Mouse (Mus musculus) megakaryocyte, adult 5-6 weeks (primary cell): ENCODE measurements around the gene Nwd1. TPM values are rescaled to one million over a fixed set of nuclear protein-coding genes. Genes with fewer than 3 reads are reported as not detected.
A peak's percentile ranks its signal among the peaks of the same experiment; 100 is the strongest.
"Not testable (repeated sequence)": the region's sequence is repeated elsewhere in the genome, so short reads cannot be mapped to it uniquely, and the experiment has no call there.

Experiments
- ATAC-seq: 2 replicates; pipeline ENCODE4 v1.8.0; 2016; ENCODE audit warnings: mild to moderate bottlenecking, inconsistent platforms; ENCODE audit not compliant: poor library complexity, severe bottlenecking
- total RNA-seq, 2 experiments: library from RNA; stranded (forward) in 1 of 2; stranded (reverse) in 1 of 2; fragments of 153-499, 151-499 nt in 1 of 2; fragments of 221-1000, 200-1000 nt in 1 of 2; gene quantifications; 2 replicates each; pipeline versions ENCODE4 v1.2.3 to v1.2.4; 2015 to 2017

Nwd1 gene
- total RNA-seq, 2 experiments from 2014 or later, result 0.11 to 0.55 TPM

DNA sequence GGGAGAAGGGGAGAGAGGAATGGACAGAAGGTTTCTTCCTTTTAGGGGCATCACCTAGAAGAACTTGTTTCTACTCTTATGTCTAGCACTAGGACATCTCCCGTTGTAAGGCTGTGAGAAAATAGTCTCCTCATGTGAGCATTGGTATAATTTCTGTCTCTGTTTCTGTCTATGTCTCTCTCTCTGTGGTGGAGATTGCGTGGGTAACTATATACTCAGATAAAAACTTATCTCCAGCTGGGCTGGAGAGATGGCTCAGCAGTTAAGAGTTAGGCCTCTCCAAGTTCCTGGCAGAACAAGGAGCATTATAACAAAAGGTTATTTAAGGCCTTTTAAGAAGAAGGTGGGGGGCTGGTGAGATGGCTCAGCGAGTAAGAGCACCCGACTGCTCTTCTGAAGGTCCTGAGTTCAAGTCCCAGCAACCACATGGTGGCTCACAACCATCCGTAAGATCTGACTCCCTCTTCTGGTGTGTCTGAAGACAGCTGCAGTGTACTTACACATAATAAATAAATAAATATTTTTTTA is 37.1 kb downstream of the Nwd1 start:
- ATAC-seq, result not testable (repeated sequence)

DNA sequence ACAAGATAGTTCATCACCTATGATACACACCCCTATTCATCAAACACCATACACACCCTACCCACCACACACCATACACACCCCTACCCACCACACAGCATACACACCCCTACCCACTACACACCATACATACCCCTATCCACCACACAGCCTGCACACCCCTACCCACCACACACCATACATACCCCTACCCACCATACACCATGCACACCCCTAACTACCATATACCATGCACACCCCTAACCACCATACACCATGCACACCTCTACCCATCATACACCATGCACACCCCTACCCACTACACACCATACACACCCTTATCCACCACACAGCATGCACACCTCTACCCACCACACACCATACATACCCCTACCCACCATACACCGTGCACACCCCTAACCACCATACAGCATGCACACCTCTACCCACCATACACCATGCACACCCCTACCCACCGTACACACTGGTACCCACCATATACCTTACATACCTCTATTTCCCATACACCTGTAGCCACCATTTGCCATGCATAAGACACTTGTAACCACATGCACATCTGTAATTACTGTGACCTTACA is 51.9 kb downstream of the Nwd1 start:
- no peak for ATAC-seq

DNA sequence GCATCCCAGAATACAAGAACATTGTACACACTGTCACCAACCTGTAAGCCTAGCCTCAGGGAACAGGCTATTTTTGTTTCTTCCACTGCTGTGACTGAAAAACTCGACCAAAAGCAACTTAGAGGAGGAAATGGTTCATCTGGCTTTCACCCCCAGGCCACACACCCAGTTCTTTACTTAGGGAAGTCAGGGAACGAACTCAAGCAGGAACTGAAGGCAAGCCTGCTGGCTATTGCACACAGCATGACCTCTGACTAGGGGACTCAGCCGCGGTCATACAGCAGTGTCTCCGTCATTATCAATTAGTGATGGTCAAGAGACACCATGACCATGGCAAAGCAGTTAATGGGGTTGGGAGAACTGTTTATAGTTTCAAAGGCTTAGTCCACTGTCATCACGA is 66.1 kb downstream of the Nwd1 start:
- ATAC-seq, result peak; percentile 76

DNA sequence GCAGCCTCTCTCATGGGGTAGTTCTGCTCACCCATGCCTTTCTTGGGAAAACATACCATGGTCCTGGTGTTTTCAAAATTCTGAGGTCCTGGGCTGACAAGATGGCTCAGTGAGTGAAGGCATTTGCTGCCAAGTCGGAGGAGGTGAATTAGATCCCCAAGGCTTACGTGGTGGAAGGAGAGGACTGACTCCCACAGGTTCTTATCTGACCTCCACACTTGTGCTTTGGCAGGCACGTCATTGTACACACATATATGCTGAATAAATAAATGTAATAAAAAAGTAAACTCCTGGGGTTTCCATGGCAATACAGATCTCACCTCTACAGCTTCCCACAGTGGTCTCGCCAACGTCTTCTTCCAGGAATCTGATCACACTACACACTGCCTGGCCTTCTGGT is 70.1 kb downstream of the Nwd1 start:
- ATAC-seq, result no peak

DNA sequence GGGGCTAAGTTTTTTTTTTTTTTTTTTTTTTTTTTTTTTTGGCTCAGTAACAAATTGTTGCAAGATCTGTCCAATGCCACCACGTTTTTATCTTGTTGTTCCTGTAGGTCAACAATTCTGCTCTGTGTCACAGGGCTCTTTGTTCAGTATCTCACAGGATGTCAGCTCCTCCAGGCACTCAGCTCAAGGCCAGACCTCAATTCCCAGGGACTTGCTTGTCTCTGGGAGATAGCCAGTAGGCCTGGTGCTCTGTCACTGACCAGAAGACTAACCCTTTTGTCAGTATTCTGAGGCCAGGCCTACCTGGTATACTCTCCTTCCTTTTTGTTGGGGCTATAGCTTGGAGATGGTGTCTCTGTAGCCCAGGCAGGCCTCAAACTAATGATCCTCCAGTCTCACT is 74.0 kb downstream of the Nwd1 start:
- no peak for ATAC-seq

DNA sequence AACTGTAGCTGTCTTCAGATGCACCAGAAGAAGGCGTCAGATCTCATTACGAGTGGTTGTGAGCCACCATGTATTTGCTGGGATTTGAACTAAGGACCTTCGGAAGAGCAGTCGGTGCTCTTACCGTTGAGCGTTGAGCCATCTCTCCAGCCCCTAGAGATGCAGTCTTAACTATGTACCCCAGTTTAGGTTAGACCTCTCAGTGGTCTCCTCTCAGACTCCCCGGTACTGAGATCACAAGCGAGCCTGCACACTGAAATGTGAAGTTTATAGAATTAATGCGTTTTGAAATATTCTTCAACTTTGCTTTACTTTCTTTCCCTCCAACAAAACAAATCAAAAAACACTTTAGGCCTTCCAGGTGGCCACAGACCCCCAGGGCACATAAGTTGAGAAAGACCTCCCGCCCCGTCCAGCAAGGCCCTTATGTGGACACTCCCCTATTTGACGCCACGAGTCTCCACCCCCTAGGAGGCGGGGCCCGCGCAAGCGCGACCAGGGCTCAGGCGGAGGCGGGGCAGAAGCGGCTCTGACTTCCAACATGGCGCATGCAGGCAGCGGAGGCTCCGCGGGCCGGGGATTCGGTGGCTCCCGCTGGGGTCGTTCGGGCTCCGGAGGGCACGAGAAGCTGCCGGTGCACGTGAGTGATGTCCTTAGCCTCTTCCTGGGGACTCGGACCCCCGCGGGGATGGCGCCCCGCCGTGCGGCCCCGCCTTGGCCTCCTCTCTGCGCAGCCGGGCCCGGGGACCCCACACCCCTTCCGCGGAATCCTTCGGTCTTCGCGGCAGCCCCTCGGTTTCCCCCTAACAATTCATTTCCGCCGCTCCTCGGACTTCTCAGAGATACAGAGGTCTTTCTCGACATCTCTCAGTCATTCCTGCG is 76.5 kb downstream of the Nwd1 start, which contains the start of gene Sin3b:
Sin3b (plus strand) TSS at position 517 of the 882 bp plus-strand sequence.
- peak; percentile 99 for ATAC-seq

DNA sequence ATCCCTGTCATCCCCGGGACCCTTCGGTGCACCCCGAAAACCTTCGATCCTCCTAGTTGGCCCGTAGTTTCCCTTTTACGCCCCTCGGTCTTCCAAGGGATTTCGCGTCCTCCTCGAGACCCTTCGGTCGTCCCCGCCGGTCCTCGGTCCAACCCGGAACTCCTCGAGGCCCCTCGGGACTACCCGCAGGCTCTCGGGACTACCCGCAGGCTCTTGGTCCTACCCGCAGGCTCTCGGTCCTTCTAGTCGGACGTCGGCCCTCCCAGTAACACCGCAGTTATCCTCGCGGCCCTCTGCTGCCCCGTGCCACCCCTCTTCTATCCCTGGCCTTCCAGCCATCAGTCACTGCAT is 77.1 kb downstream of the Nwd1 start:
- ATAC-seq, result peak; percentile 36

DNA sequence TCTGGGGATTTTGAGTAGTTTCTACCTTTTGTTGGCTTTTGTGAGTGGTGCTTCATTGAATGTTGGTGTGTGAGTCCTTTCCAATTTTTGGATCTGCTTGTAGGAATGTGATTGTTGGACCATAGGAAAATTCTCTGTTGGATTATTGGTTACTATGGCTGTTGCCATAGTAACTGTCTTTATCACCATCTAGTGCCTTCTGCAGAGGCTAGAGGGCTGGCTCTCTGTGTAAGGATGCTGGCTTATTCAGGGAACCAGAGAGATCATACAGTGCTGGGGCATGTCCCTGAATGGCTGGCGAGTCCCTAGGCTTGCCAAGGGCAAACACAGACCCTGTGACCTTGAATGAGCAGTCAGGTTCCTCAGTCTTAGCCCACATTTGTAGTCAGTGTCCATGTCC is 82.1 kb downstream of the Nwd1 start:
- no peak for ATAC-seq

DNA sequence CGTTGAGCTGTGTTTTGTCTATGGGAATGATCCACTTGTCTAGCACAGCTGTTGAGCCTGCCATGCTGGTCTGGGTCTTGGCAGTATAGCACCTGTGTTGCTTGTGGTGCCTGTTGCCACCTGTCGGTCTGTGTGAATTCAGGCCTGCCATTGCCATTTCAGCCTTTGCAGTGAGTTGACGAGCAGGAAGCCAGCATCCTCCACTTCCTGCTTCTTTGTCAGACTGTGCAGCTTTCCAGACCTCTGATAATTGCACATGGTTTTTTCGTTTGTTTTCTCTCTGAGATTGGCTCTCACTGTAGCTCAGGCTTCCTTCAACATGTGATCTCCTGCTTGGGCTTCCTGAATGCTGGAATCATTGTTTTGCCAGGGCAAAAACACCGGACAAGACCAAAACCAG is 88.5 kb downstream of the Nwd1 start:
- no peak for ATAC-seq

DNA sequence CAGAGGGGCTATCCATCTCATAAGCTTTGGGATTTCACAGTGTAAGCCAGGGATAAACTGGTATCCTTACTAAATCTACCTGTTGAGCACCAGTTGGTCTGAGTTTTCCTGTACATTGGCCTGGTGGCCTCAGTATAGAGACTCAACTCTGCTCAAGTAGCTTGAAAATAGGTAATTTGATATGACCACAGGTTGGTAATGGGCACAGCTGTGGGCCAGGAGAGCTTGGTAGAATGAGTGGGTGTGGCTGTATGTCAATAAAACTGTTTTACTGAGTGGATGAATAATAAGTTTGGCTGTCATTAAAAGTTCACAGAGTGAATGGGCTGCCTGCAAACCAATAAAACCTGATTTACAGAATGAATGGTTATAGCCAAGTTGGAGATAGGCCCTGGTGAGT is 90.4 kb downstream of the Nwd1 start:
- ATAC-seq, result no peak

DNA sequence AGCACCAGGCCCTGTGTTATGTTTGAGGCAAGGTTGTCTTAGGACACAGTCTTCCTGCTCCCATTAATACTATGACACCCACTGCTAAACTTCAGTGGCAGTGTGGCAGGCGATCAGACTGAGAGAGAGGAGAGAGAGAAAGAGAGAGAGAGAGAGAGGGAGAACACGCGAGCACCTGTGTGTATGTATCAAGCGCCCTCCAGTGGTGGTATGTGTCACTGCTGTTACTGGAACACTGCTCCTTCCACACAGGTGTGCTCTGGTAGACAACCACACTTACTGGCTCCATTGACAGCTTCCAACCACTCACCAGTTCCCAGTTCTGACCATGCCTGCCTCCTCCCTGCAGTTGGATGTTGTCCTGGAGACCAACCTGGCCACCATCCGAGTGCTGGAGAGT is 99.5 kb downstream of the Nwd1 start:
- peak; percentile 53; the same call in 1 of the 2 replicates for ATAC-seq

DNA sequence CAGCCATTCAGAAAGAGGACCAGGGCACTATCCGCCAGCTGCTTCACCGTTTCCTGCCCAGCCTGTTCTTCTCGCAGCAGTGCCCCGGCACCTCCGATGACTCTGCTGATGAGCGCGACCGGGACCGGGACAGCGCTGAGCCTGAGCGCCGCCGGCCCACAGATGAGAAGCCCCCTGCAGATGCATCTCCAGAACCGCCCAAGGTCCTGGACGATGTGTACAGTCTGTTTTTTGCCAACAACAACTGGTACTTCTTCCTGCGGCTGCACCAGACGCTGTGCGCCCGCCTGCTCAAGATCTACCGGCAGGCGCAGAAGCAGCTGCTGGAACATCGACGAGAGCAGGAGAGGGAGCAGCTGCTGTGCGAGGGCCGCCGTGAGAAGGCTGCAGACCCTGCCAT is 103.3 kb downstream of the Nwd1 start:
- no peak for ATAC-seq

DNA sequence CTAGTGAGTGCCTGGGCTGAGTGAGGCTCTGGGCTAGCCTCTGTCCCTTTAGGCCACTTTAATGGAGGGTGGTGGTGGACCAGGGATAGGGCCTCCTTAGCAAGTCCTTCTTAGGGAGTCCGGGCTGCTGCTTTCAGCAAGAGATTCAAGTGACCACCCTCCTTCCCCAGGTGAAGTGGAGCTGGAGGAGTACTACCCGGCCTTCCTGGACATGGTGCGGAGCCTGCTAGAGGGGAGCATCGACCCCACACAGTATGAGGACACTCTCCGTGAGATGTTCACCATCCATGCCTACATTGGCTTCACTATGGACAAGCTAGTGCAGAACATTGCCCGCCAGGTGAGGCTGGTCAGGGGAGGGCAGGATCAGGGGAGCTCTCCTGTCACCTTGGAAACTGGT is 103.8 kb downstream of the Nwd1 start:
- ATAC-seq, result no peak

DNA sequence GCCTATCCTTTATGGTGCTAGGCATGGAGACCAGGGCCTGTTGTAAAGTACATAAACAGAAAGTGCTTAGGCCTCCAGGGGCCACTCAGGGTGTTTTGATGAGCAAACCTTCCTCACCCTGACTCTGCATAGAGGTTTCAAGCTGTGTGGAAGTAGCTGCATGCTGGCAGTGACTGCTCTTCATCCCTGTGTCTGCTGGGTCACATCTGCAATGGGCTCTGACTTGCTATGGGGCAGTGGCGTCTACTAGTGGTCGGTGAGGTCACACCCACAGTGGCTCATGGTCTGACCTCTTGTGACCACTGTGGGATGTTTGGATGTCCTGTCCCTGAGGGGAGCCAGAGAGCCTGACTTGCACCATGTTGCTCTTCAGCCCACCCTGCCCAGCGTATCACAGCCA is 104.6 kb downstream of the Nwd1 start:
- no peak for ATAC-seq

DNA sequence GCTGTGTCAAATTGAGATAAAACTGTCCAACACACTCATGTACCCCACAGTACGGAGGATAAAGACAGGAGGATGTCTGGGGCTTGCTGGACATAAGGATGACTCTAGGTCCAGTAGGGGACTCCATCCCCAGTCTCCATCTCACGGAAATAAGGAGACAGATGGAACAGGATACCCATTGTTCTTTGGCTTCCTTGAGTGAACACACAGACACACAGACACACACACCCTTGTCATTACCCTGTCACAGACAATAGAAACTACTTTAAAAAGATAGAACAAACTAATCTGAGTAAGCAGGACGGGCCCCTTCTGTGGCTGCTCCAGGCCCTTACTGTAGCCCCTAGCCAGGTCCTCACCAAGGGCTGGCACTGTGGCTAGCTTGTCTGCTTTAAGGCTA is 105.8 kb downstream of the Nwd1 start:
- ATAC-seq, result no peak

DNA sequence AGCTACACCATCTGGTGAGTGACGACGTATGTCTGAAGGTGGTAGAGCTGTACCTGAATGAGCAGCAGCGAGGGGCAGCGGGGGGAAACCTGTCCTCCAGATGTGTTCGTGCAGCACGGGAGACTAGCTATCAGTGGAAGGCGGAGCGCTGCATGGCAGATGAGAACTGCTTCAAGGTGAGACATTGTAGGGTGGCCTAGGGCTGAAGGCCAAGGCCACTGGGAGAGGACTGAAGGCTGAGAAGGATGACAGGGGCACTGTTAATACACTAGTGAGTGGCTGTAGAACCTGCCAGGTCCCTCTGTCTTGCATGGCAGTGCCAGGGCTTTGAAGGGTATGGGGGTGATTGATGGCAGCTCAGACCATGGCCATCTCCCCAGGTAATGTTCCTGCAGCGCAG is 106.7 kb downstream of the Nwd1 start:
- no peak for ATAC-seq

DNA sequence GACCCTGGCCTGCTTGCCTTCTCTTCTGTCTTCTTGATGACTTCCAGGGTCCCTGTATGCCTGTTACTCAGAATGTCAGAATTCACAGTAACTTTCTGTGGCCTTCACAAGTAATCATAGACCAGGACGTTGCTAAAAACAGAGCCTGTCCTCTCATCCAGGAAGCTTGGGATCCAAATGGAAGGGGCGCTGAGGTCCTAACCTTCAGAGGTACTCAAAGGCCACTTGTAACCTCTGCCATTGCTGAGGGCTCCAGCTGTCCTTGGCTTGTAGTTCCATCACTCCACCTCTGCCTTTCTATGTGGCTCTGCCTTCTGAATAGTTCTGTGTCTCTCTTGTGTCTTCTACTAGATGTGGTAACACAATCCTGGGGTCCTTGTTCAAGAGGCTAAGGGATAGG is 107.3 kb downstream of the Nwd1 start:
- ATAC-seq, result no peak

DNA sequence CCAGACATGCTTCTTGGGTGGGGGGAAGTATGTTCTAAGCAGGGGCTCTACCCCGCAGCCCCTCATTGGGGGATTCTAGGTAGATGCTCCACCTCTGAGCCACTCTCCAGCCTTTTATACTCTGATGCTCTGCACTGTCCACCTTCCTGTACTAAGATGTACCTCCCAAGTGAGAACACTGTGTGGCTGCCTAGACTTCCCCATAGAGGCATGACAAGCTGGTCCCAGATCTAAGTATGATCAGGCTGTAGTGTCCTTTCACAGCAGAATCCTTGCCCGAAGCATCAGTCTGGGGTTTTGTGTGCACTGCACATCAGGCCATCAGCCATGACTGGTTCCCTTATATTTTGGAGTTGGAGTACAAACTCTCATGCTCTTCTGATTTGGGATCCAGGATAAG is 109.5 kb downstream of the Nwd1 start:
- ATAC-seq, result no peak

DNA sequence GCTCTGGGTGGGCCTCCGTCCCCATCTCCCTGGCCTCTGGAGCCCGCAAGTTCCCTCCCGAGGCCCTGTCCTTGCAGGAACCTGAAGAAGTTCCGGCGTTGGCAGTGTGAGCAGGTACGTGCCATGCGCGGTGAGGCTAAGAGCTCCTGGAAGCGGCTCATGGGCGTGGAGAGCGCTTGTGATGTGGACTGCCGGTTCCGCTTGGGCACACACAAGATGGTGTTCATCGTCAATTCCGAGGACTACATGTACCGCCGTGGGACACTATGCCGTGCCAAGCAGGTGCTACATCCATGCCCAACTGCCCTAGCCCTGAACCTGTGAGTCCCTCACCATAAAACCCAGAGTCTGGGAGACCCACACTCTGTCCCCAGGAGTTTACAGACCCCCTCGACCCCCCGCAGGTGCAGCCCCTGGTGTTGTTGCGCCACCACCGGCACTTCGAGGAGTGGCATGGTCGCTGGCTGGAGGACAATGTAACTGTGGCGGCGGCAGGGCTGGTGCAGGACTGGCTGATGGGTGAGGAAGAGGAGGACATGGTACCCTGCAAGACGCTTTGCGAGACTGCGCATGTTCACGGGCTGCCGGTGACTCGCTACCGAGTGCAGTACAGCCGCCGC is 110.4 kb downstream of the Nwd1 start:
- ATAC-seq, result no peak

DNA sequence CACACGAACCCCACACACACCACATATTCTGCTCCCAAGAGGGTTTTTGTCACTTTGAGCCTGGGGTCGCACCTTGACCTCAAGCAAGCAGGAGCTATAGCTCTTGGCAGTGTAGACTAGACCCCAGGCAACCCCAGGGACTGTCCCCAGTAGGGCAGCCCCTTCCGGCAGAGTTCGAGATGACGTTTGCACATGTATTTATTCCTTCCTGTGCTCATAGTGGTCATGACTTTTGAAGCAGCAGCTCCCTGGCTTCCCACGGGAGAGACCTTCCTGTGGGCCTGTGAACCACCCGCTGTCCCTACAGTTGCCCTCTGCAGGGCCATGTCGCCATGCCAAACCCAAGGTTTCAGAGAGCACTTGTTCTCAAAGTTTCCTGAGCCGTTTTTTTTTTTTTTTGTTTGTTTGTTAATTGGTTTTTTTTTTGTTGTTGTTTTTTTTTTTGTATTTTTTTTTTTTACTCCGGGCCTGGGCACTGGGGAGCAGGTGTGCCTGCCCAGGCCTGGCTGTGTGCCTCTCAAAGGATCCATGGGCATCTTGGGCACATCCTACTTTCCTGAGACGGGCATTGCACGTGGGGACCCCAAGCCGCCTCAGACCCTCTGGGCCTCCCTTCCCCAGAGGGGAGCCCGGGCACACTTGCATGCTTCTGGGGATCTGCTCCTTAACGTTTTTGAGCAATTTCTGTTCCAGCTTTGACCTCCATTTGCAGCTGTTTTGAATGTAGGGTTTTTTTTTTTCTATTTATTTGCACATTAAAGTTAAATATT is 111.1 kb downstream of the Nwd1 start:
- ATAC-seq, result no peak

DNA sequence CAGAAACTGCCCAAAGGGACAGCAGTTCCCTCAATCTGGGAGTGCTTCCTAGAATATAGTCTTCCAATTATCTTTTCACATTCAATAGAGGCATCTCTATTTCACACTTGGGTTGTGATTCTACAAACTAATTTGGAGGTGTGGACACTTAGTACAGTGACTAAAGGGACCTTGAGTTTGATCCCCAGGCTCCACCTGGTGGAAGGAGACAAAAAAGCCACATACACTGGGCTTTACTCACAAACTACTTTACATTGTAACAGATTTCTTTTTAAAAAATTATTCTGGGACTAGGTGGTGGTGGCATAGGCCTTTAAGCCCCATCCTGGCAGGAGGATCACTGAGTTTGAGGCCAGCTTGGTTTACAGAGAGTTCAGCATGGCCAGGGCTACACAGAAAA is 111.8 kb downstream of the Nwd1 start:
- ATAC-seq, result no peak
